Mouse (Mus musculus) myocyte (in vitro differentiated cells): ENCODE measurements at regions not wholly inside any gene's neighbourhood (a gene's known extent, or its start where the extent isn't known, plus 50 kb on each side); places are given as distances from the start of the nearest gene placed in this dataset.

Source experiments
- H3K27me3 ChIP-seq: one replicate; pipeline ENCODE4 v1.6.1; 2011; ENCODE audit not compliant: control insufficient read depth, insufficient read depth, insufficient read length
- H3K36me3 ChIP-seq: one replicate; pipeline ENCODE4 v1.6.1; 2011; ENCODE audit not compliant: control insufficient read depth, insufficient read depth
- H3K4me2 ChIP-seq: one replicate; pipeline ENCODE4 v1.6.1; 2011; ENCODE audit warnings: low read depth, control low read depth
- H3K4me3 ChIP-seq: one replicate; pipeline ENCODE4 v1.5.1; 2011; ENCODE audit warnings: mild to moderate bottlenecking, control low read depth, moderate library complexity
- H3K79me2 ChIP-seq: one replicate; pipeline ENCODE4 v1.6.1; 2011; ENCODE audit not compliant: control insufficient read depth, insufficient read depth
- H3ac ChIP-seq: one replicate; pipeline ENCODE4 v1.6.1; 2011; ENCODE audit not compliant: control insufficient read depth, insufficient read length
- CEBPB ChIP-seq: IDR thresholded peaks from 2 replicates; pipeline ENCODE4 v1.6.1; 2011; ENCODE audit warnings: mild to moderate bottlenecking, moderate library complexity; ENCODE audit not compliant: poor library complexity, insufficient read depth, severe bottlenecking
- E2F4 ChIP-seq: IDR thresholded peaks from one replicate; pipeline ENCODE4 v1.6.1; 2011; ENCODE audit warnings: mild to moderate bottlenecking, control low read depth, moderate library complexity; ENCODE audit not compliant: insufficient read depth
- MAX ChIP-seq: IDR thresholded peaks from one replicate; pipeline ENCODE4 v1.6.1; 2011; ENCODE audit warnings: low read depth, mild to moderate bottlenecking, control low read depth
- MYOD1 ChIP-seq, 3 experiments: IDR thresholded peaks; one replicate each; pipeline ENCODE4 v1.6.1; 2011; ENCODE audit warnings: control low read depth in 2 of 3, low read depth in 2 of 3, mild to moderate bottlenecking in 2 of 3, moderate library complexity in 1 of 3; ENCODE audit not compliant: insufficient read length in 2 of 3, control insufficient read depth in 1 of 3
- MYOG ChIP-seq, 3 experiments: IDR thresholded peaks; one replicate each; pipeline ENCODE4 v1.6.1; 2011; ENCODE audit warnings: control low read depth in 2 of 3, low read depth in 2 of 3, mild to moderate bottlenecking in 2 of 3; ENCODE audit not compliant: insufficient read length in 2 of 3, control insufficient read depth in 1 of 3, insufficient read depth in 1 of 3
- POLR2A ChIP-seq: IDR thresholded peaks from one replicate; pipeline ENCODE4 v1.6.1; 2011; ENCODE audit warnings: low read depth, mild to moderate bottlenecking, control low read depth, moderate library complexity; ENCODE audit not compliant: insufficient read length
- POLR2AphosphoS2 ChIP-seq: IDR thresholded peaks from one replicate; pipeline ENCODE4 v1.6.1; 2011; ENCODE audit warnings: low read depth, control low read depth; ENCODE audit not compliant: insufficient read length
- REST ChIP-seq: IDR thresholded peaks from one replicate; pipeline ENCODE4 v1.6.1; 2011; ENCODE audit warnings: mild to moderate bottlenecking, control low read depth, moderate library complexity; ENCODE audit not compliant: insufficient read depth, insufficient read length
- SRF ChIP-seq: IDR thresholded peaks from one replicate; pipeline ENCODE4 v1.6.1; 2011; ENCODE audit warnings: low read depth; ENCODE audit not compliant: control insufficient read depth, insufficient read length
- TCF12 ChIP-seq: IDR thresholded peaks from one replicate; pipeline ENCODE4 v1.6.1; 2011; ENCODE audit warnings: mild to moderate bottlenecking, control low read depth; ENCODE audit not compliant: poor library complexity, insufficient read depth, severe bottlenecking
- TCF3 ChIP-seq: IDR thresholded peaks from one replicate; pipeline ENCODE4 v1.6.1; 2011; ENCODE audit warnings: low read depth, control low read depth; ENCODE audit not compliant: insufficient read length
- USF1 ChIP-seq: IDR thresholded peaks from one replicate; pipeline ENCODE4 v1.6.1; 2011; ENCODE audit warnings: low read depth, mild to moderate bottlenecking, control low read depth, moderate library complexity

DNA sequence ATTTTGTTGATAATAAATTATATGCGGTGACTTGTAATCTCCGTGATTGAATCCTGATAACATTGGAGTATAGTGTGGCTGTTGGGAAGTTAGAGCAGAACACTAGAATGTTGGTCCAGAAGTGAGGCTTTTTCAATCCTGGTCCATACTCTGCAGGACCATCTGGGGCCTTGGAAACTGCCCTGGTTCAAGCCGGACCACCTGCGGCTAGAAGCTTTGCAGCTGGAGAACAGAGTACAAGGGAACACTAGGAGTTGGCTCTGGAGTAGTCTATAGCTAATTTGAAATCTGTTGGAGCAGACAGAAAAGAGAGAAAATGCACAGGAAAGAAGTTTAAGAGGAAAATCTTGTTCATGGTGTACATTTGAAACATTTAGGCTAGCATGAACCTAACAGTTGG, 79.0 kb downstream of the Casp12 start:
- no peak for TF ChIP-seq REST
- TF ChIP-seq SRF: no peak
- no peak for TF ChIP-seq POLR2AphosphoS2
- no peak for TF ChIP-seq CEBPB
- no peak for TF ChIP-seq MAX
- no peak for TF ChIP-seq TCF12
- TF ChIP-seq MYOG (IDR thresholded peaks at IDR 0.05; ENCODE audit: control insufficient read depth in 1 of 3, insufficient read depth in 1 of 3, insufficient read length in 2 of 3, low read depth in 2 of 3): no peak
- TF ChIP-seq E2F4: no peak
- TF ChIP-seq USF1: no peak
- no peak for TF ChIP-seq MYOD1 (IDR thresholded peaks at IDR 0.05; ENCODE audit: control insufficient read depth in 1 of 3, insufficient read length in 2 of 3, low read depth in 2 of 3)
- no peak for TF ChIP-seq POLR2A
- Histone ChIP-seq H3K79me2 (no peaks in the 10 kb centered on the region), H3K4me2 (no peak overlapping the region), H3K4me3 (no peak overlapping the region), H3ac (no peak overlapping the region), H3K27me3 (no peaks in the 10 kb centered on the region), H3K36me3 (no peaks in the 10 kb centered on the region)

DNA sequence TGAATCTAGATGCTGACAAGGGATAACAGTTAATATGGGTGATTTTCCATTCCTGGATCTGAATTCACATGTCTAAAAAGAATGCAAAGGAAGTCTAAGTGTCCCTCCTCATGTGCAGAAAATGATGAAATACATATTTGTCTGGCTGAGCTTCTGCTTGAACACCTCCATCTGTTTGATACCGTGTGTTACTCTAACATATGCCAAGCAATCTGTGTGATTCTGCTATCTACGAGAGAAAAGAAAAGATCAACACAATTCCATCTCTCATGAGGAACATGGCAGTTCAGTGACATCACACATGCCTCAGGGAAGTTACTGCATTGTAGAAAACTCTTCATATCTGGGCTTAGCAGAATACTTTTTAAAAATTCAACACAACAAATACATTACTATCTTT, 103.0 kb downstream of the Casp12 start:
- Histone ChIP-seq H3K4me2 (no peak overlapping the region), H3K27me3 (no peaks in the 10 kb centered on the region), H3K79me2 (no peaks in the 10 kb centered on the region), H3K36me3 (no peaks in the 10 kb centered on the region), H3K4me3 (no peak overlapping the region), H3ac (no peak overlapping the region)
- TF ChIP-seq TCF12 (no peak), MYOG (IDR thresholded peaks at IDR 0.05; ENCODE audit: control insufficient read depth in 1 of 3, insufficient read depth in 1 of 3, insufficient read length in 2 of 3, low read depth in 2 of 3) (no peak), POLR2A (no peak), POLR2AphosphoS2 (no peak), MAX (no peak), CEBPB (no peak), MYOD1 (IDR thresholded peaks at IDR 0.05; ENCODE audit: control insufficient read depth in 1 of 3, insufficient read length in 2 of 3, low read depth in 2 of 3) (no peak), E2F4 (no peak), REST (no peak), SRF (no peak), TCF3 (no peak), USF1 (no peak)

DNA sequence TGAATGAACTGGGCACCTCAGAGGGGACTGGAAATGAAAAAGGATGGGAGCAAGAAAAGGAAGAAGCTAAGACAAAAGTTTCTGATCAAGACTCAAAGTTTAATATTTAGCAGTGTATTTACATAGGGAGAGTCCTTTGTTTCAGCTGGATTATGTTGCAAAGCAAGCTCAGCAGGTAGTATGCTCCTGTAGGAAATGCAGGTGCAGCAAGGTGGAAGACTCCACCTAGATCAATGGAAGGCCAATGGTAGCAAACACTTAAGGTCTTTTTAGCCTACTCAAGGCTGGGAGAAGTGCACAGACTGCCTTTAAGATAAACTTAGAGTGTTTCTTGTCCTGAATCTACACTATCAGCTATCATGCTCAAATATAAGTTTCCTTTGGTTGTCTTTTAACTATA, 111.4 kb downstream of the Casp12 start:
- H3K4me3 ChIP-seq: no peak overlapping the region
- no peaks in the 10 kb centered on the region for H3K79me2 ChIP-seq
- H3K4me2 ChIP-seq: no peak overlapping the region
- TF ChIP-seq POLR2A: no peak
- TF ChIP-seq USF1: no peak
- TF ChIP-seq SRF: no peak
- TF ChIP-seq MAX: no peak
- no peak for TF ChIP-seq POLR2AphosphoS2
- TF ChIP-seq MYOG (IDR thresholded peaks at IDR 0.05; ENCODE audit: control insufficient read depth in 1 of 3, insufficient read depth in 1 of 3, insufficient read length in 2 of 3, low read depth in 2 of 3): no peak
- no peak for TF ChIP-seq MYOD1 (IDR thresholded peaks at IDR 0.05; ENCODE audit: control insufficient read depth in 1 of 3, insufficient read length in 2 of 3, low read depth in 2 of 3)
- no peak for TF ChIP-seq CEBPB
- no peak for TF ChIP-seq REST
- TF ChIP-seq E2F4: no peak
- TF ChIP-seq TCF3: no peak
- no peak for TF ChIP-seq TCF12
- H3K36me3 ChIP-seq: no peaks in the 10 kb centered on the region
- no peaks in the 10 kb centered on the region for H3K27me3 ChIP-seq
- H3ac ChIP-seq: no peak overlapping the region

DNA sequence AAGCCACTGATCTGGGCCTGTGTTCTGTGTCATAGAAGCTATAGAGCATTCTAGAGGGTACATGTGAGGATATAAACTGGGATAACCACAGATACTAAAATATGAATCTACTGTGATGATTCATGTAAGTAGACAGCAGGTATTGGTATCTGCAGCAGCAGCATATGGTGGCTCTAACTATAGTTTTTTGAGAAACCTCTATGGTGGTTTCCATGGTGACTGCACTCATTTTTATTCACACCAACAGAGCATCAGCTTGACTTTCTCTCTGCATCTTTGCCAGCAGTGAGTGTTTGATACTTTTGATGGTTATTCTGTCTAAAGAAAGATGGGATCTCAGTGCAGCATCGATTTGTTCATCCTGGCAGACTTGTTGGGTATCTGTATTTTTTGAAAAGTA, 126.8 kb downstream of the Casp12 start:
- H3K79me2 ChIP-seq: no peaks in the 10 kb centered on the region
- no peak overlapping the region for H3ac ChIP-seq
- H3K27me3 ChIP-seq: no peaks in the 10 kb centered on the region
- H3K4me3 ChIP-seq: no peak overlapping the region
- H3K4me2 ChIP-seq: no peak overlapping the region
- no peaks in the 10 kb centered on the region for H3K36me3 ChIP-seq
- no peak for TF ChIP-seq CEBPB
- TF ChIP-seq MYOG (IDR thresholded peaks at IDR 0.05; ENCODE audit: control insufficient read depth in 1 of 3, insufficient read depth in 1 of 3, insufficient read length in 2 of 3, low read depth in 2 of 3): no peak
- no peak for TF ChIP-seq REST
- no peak for TF ChIP-seq MYOD1 (IDR thresholded peaks at IDR 0.05; ENCODE audit: control insufficient read depth in 1 of 3, insufficient read length in 2 of 3, low read depth in 2 of 3)
- TF ChIP-seq E2F4: no peak
- TF ChIP-seq POLR2AphosphoS2: no peak
- no peak for TF ChIP-seq MAX
- no peak for TF ChIP-seq POLR2A
- no peak for TF ChIP-seq USF1
- TF ChIP-seq TCF12: no peak
- no peak for TF ChIP-seq SRF
- no peak for TF ChIP-seq TCF3

DNA sequence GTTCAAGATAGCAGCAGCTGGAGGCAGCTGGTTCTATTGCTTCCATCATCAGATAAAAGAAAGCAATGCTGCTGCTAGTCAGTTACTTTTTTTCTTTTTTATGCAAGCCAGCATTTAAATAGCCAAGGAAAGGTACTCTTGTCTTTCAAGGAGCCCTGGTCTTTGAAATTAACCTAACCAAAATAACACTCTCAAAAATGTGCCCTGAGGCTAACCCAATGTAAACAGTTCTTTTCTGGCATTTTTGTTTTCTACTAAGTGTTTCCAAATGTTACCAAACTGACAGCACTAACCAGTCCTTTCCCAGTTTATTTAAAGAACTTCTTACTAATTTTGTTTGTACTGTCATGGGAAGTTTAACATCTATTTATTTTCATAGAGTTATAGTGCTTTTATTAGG, 129.0 kb downstream of the Casp12 start:
- Histone ChIP-seq H3K4me3 (no peak overlapping the region), H3K4me2 (no peak overlapping the region), H3K36me3 (no peaks in the 10 kb centered on the region), H3K79me2 (no peaks in the 10 kb centered on the region), H3K27me3 (no peaks in the 10 kb centered on the region), H3ac (no peak overlapping the region)
- TF ChIP-seq E2F4: no peak
- TF ChIP-seq MYOG (IDR thresholded peaks at IDR 0.05; ENCODE audit: control insufficient read depth in 1 of 3, insufficient read depth in 1 of 3, insufficient read length in 2 of 3, low read depth in 2 of 3): no peak
- no peak for TF ChIP-seq MYOD1 (IDR thresholded peaks at IDR 0.05; ENCODE audit: control insufficient read depth in 1 of 3, insufficient read length in 2 of 3, low read depth in 2 of 3)
- TF ChIP-seq POLR2A: no peak
- no peak for TF ChIP-seq TCF3
- no peak for TF ChIP-seq USF1
- no peak for TF ChIP-seq REST
